Mouse (Mus musculus) hindbrain, embryonic 16.5 days (tissue): ENCODE data around the gene Ano6. TPM values are rescaled to one million over a fixed set of nuclear protein-coding genes. Genes with fewer than 3 reads are reported as not detected.
A peak's percentile ranks its signal among the peaks of the same experiment; 100 is the strongest.

ENCODE experiments used
- ATAC-seq: fragments of 200-750 bp; cut with Nextera tagmentation; 2 replicates; pipeline ENCODE4 v1.8.0; 2017; ENCODE audit warnings: moderate TSS enrichment, moderate library complexity
- H3K27ac ChIP-seq: fragments of 300-500 bp; sonication (generic); 2 replicates; pipeline ENCODE4 v1.5.1; 2014; ENCODE audit warnings: low read depth, mild to moderate bottlenecking, control low read depth, low read length, moderate library complexity
- H3K27me3 ChIP-seq: fragments of 300-500 bp; sonication (generic); replicated peaks from 2 replicates; pipeline ENCODE4 v1.6.1; 2014; ENCODE audit warnings: low read length; ENCODE audit not compliant: control insufficient read depth, insufficient read depth
- H3K36me3 ChIP-seq: fragments of 300-500 bp; sonication (generic); 2 replicates; pipeline ENCODE4 v1.6.1; 2014; ENCODE audit warnings: mild to moderate bottlenecking, low read length, moderate library complexity, mixed read lengths; ENCODE audit not compliant: control insufficient read depth, insufficient read depth
- H3K4me1 ChIP-seq: fragments of 300-500 bp; sonication (generic); 2 replicates; pipeline ENCODE4 v1.6.1; 2014; ENCODE audit warnings: low read depth, low read length; ENCODE audit not compliant: control insufficient read depth, insufficient read depth
- H3K4me2 ChIP-seq: fragments of 300-500 bp; sonication (generic); 2 replicates; pipeline ENCODE4 v1.6.1; 2014; ENCODE audit warnings: mild to moderate bottlenecking, low read length, control low read depth, moderate library complexity
- H3K4me3 ChIP-seq: fragments of 300-500 bp; sonication (generic); 2 replicates; pipeline ENCODE4 v1.5.1; 2014; ENCODE audit warnings: mild to moderate bottlenecking, low read length, control low read depth, moderate library complexity
- H3K9ac ChIP-seq: fragments of 300-500 bp; sonication (generic); 2 replicates; pipeline ENCODE4 v1.6.1; 2014; ENCODE audit warnings: low read depth, mild to moderate bottlenecking, control low read depth, low read length, moderate library complexity
- H3K9me3 ChIP-seq: fragments of 300-500 bp; sonication (generic); 2 replicates; pipeline ENCODE4 v1.6.1; 2014; ENCODE audit warnings: mild to moderate bottlenecking, low read length, moderate library complexity; ENCODE audit not compliant: control insufficient read depth
- WGBS: fragments of 180-500 bp; shearing (Covaris S2); extraction: QIAGEN DNeasy Blood & Tissue Kit; methylation state at CpG from one replicate; pipeline ENCODE4 v1.1.7; 2014; 5-methylcytosine and 5-hydroxymethylcytosine counted together
- polyA plus RNA-seq: library from polyadenylated mRNA; unstranded; fragments of >200 nt; fragmentation: Nextera tagmentation; extraction: Ambion mirVana; gene quantifications from 2 replicates; pipeline ENCODE4 v1.2.1, GENCODE M21; 2015

Gene Ano6
- polyA plus RNA-seq, 1 experiment from 2014 or later, result 25.0 TPM

GRCm38 (mm10) chr15:95774197-95774596 is 16.4 kb upstream of the Ano6 start:
- WGBS, result 64% methylated on average over 6 of the region's 6 CpGs
- no peak overlapping the region for H3K27ac ChIP-seq

GRCm38 (mm10) chr15:95774674-95775414 is 15.8 kb upstream of the Ano6 start:
- H3K27me3 ChIP-seq, result no peaks in the 10 kb centered on the region
- no peaks in the 10 kb centered on the region for H3K4me1 ChIP-seq
- no peak for ATAC-seq

More at GRCm38 (mm10) chr15:95774197-95774596, 16.4 kb upstream of the Ano6 start:
- Histone ChIP-seq H3K4me1 (no peaks in the 10 kb centered on the region), H3K4me2 (no peak overlapping the region), H3K9ac (no peak overlapping the region), H3K9me3 (no peaks in the 10 kb centered on the region), H3K27me3 (no peaks in the 10 kb centered on the region), H3K4me3 (no peak overlapping the region), H3K36me3 (no peaks in the 10 kb centered on the region)
- no peak for ATAC-seq

GRCm38 (mm10) chr15:95777743-95778142 is 12.9 kb upstream of the Ano6 start:
- Histone ChIP-seq H3K27me3 (no peaks in the 10 kb centered on the region), H3K4me3 (no peak overlapping the region), H3K4me1 (no peaks in the 10 kb centered on the region), H3K27ac (no peak overlapping the region), H3K36me3 (no peaks in the 10 kb centered on the region), H3K9me3 (no peaks in the 10 kb centered on the region), H3K9ac (no peak overlapping the region), H3K4me2 (no peak overlapping the region)
- WGBS, result 96% methylated on average over 2 of the region's 2 CpGs
- ATAC-seq, result no peak

More at GRCm38 (mm10) chr15:95774674-95775414, 15.8 kb upstream of the Ano6 start:
- Histone ChIP-seq H3K36me3 (no peaks in the 10 kb centered on the region), H3K4me3 (no peak overlapping the region), H3K4me2 (no peak overlapping the region), H3K9ac (no peak overlapping the region), H3K9me3 (no peaks in the 10 kb centered on the region), H3K27ac (no peak overlapping the region)
- 92% methylated on average over 9 of the region's 9 CpGs for whole genome bisulfite sequencing

DNA sequence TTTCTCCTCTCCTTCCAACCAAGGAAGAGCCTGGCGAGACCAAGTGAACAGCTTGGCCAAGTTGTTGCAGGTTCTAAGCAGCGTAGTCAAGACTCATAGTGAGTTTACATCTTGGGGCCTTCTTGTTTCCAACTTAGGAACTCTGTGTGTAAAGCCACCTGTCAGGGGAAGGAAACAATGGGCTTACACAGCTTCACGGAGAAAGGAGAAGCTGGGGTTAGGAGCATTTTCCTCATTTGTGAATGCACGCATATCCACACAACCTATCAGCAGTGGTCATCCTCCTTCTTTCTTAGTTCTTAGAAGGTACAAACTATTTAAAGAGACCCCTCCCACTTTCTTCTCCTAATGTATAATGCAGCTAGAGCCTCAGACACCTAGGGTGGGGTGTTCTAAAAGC is 11.9 kb upstream of the Ano6 start:
- Histone ChIP-seq H3K4me2 (no peak overlapping the region), H3K27me3 (no peaks in the 10 kb centered on the region), H3K27ac (no peak overlapping the region), H3K36me3 (no peaks in the 10 kb centered on the region), H3K9ac (no peak overlapping the region), H3K4me1 (no peaks in the 10 kb centered on the region), H3K4me3 (no peak overlapping the region), H3K9me3 (no peaks in the 10 kb centered on the region)
- 89% methylated on average over 4 of the region's 4 CpGs for WGBS
- no peak for ATAC-seq

DNA sequence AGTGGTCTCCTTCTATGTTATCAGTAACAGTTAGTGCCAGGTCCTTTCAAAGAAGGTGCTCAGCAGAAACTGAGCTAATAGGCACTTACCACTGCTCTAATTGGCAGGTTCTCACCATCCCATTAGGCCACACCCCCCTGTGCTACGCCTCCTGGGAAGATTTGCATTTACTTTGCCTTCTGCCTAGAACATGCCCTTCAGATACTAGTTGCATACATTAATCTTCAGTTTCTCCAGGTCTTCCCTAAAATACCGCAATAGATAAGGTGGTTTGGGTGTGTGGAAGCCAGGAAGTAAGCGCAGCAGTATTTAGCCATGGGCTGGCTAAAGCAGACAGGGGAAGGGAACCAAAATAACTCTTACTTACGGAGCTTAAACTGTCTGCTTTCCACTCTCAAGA is 4.0 kb upstream of the Ano6 start:
- no peaks in the 10 kb centered on the region for H3K36me3 ChIP-seq
- no peak overlapping the region for H3K4me3 ChIP-seq
- ATAC-seq, result no peak
- H3K9me3 ChIP-seq, result no peaks in the 10 kb centered on the region
- no peak overlapping the region for H3K27ac ChIP-seq
- peaks cover 7% of the 10 kb centered on the region for H3K4me1 ChIP-seq
- H3K4me2 ChIP-seq, result no peak overlapping the region
- H3K27me3 ChIP-seq, result no peaks in the 10 kb centered on the region
- H3K9ac ChIP-seq, result no peak overlapping the region
- WGBS, result 92% methylated on average over 4 of the region's 4 CpGs

- Histone ChIP-seq H3K27me3 (no peaks in the 10 kb centered on the region), H3K36me3 (no peaks in the 10 kb centered on the region), H3K9me3 (no peaks in the 10 kb centered on the region), H3K4me2 (no peak overlapping the region), H3K4me3 (no peak overlapping the region), H3K9ac (no peak overlapping the region), H3K4me1 (peaks cover 14% of the 10 kb centered on the region), H3K27ac (no peak overlapping the region)
- WGBS, result 58% methylated on average over 3 of the region's 3 CpGs
- ATAC-seq, result no peak
Observed at GRCm38 (mm10) chr15:95787578-95787977, 3.1 kb upstream of the Ano6 start.

DNA sequence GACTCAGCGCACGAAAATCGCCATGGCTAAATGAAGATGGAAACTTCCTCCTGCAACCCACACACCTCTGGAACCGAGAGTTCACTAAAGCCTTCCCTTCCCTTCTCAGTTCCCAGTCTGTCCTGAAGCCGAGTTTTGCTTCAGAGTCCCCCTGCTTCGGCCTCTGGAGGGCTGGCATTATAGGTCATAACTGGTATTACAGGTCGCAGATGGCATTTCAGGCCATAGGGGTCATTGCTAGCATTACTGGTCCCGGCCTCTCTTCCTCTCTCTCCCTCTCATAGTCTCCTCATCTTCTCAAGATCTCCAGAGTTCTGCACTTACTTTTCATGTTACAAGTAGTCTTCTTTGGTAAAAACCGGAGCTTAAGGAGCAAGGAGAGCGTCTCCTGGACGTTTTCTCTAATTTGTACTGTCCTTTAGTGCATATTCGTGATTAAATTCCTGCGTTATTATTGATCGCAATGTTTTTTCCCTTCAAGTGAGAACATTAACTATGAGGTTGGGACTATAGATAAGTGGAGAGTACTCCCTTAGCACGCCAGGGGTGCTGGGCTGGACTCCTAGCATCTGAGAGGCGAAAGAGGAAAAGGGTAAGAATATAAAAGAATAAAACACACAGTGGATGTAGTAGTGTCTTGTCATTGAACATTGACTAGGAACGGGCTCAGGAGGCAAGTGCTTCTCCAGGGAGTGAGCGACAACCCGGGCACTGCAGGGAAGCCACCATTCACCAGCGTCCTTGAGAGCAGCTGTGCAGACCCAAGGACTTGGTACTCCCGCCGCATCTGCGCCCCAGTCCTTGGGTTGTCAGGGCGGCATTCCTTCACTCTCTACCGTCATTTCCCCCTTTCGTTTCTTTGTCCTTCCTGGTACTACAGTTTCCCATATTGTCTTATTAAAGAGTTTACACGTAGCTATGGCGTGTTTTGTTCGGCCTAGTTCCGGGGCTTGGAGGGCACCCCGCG is 798 bp upstream of the Ano6 start:
- Histone ChIP-seq H3K4me2 (peak overlapping the region; percentile 82), H3K27ac (peak overlapping the region; percentile 87), H3K9ac (peak overlapping the region; percentile 88), H3K4me3 (peak overlapping the region; percentile 83), H3K9me3 (no peaks in the 10 kb centered on the region), H3K27me3 (no peaks in the 10 kb centered on the region), H3K4me1 (peaks cover 22% of the 10 kb centered on the region), H3K36me3 (no peaks in the 10 kb centered on the region)
- 11% methylated on average over 32 of the region's 32 CpGs for WGBS
- ATAC-seq, result peak; percentile 57; the same call in 1 of the 2 replicates

- Histone ChIP-seq H3K4me3 (peak overlapping the region; percentile 83), H3K27me3 (no peaks in the 10 kb centered on the region), H3K4me2 (peak overlapping the region; percentile 82), H3K27ac (peak overlapping the region; percentile 87), H3K9ac (peak overlapping the region; percentile 88), H3K9me3 (no peaks in the 10 kb centered on the region), H3K4me1 (peaks cover 26% of the 10 kb centered on the region), H3K36me3 (no peaks in the 10 kb centered on the region)
- WGBS, result 2% methylated on average over 32 of the region's 32 CpGs
- peak; percentile 53; the same call in 1 of the 2 replicates for ATAC-seq
Observed at GRCm38 (mm10) chr15:95791141-95791791, 623 bp downstream of the Ano6 start.
